Mouse (Mus musculus) fibroblast of lung, adult 2 months (primary cell): ENCODE measurements around the gene Ifit1bl1.
A peak's percentile ranks its signal among the peaks of the same experiment; 100 is the strongest.
"Not testable (repeated sequence)": the region's sequence is repeated elsewhere in the genome, so short reads cannot be mapped to it uniquely, and the experiment has no call there.

Experiments
- DNase-seq: peaks from one replicate; pipeline ENCODE4 v3.0.0-alpha.2; 2011; ENCODE audit warnings: low read depth

Gene Ifit1bl1

GRCm38 (mm10) chr19:34588959-34589358 lies 12.8 kb downstream of the Ifit1bl1 start:
- no peak for DNase-seq

GRCm38 (mm10) chr19:34587898-34588692 lies 13.7 kb downstream of the Ifit1bl1 start:
- not testable (repeated sequence) for DNase-seq

GRCm38 (mm10) chr19:34585740-34586458 lies 15.9 kb downstream of the Ifit1bl1 start:
- not testable (repeated sequence) for DNase-seq

GRCm38 (mm10) chr19:34583126-34583766 lies 18.5 kb downstream of the Ifit1bl1 start, which contains the start of gene Ifit3:
Ifit3 (plus strand) TSS chr19:34583531.
- not testable (repeated sequence) for DNase-seq

GRCm38 (mm10) chr19:34582696-34583095 lies 19.1 kb downstream of the Ifit1bl1 start:
- DNase-seq = not testable (repeated sequence)

- peak; percentile 67 for DNase-seq
Measured at GRCm38 (mm10) chr19:34577121-34577520, 24.6 kb downstream of the Ifit1bl1 start.

GRCm38 (mm10) chr19:34573650-34574049 lies 28.1 kb downstream of the Ifit1bl1 start:
- no peak for DNase-seq

GRCm38 (mm10) chr19:34571080-34571479 lies 30.7 kb downstream of the Ifit1bl1 start:
- DNase-seq = no peak

- DNase-seq = no peak
Measured at GRCm38 (mm10) chr19:34569896-34570476, 31.8 kb downstream of the Ifit1bl1 start.

GRCm38 (mm10) chr19:34568988-34569895 lies 32.5 kb downstream of the Ifit1bl1 start:
- DNase-seq = no peak

GRCm38 (mm10) chr19:34566178-34566784 lies 35.5 kb downstream of the Ifit1bl1 start:
- no peak for DNase-seq

GRCm38 (mm10) chr19:34562556-34562955 lies 39.2 kb downstream of the Ifit1bl1 start:
- DNase-seq = no peak

GRCm38 (mm10) chr19:34556621-34557020 lies 45.1 kb downstream of the Ifit1bl1 start:
- DNase-seq = no peak

GRCm38 (mm10) chr19:34554061-34554460 lies 47.7 kb downstream of the Ifit1bl1 start:
- no peak for DNase-seq

- DNase-seq = no peak
Measured at GRCm38 (mm10) chr19:34553522-34553921, 48.2 kb downstream of the Ifit1bl1 start.

- peak; percentile 45 for DNase-seq
Measured at GRCm38 (mm10) chr19:34553021-34553420, 48.7 kb downstream of the Ifit1bl1 start.

- peak; percentile 63 for DNase-seq
Measured at GRCm38 (mm10) chr19:34551981-34552380, 49.8 kb downstream of the Ifit1bl1 start.

GRCm38 (mm10) chr19:34550534-34551223 lies 51.1 kb downstream of the Ifit1bl1 start, which contains the start of gene Ifit2:
Ifit2 (plus strand) TSS chr19:34550694.
- peak; percentile 53 for DNase-seq

GRCm38 (mm10) chr19:34550205-34550533 lies 51.6 kb downstream of the Ifit1bl1 start:
- no peak for DNase-seq

GRCm38 (mm10) chr19:34547976-34548375 lies 53.8 kb downstream of the Ifit1bl1 start:
- DNase-seq = peak; percentile 44
